Mouse (Mus musculus) layer of hippocampus, adult 9-10 months (tissue): Measurements from ENCODE around the gene Dnajc11.

Experiments
- DNase-seq: peaks from one replicate; pipeline ENCODE4 v3.0.0; 2022; ENCODE audit warnings: low spot score

The Dnajc11 gene

GRCm38 (mm10) chr4:151933505-151934214 lies at the start of gene Dnajc11:
Gene Dnajc11 (plus strand): TSS chr4:151933691.
- peak; percentile 80 for DNase-seq

DNA sequence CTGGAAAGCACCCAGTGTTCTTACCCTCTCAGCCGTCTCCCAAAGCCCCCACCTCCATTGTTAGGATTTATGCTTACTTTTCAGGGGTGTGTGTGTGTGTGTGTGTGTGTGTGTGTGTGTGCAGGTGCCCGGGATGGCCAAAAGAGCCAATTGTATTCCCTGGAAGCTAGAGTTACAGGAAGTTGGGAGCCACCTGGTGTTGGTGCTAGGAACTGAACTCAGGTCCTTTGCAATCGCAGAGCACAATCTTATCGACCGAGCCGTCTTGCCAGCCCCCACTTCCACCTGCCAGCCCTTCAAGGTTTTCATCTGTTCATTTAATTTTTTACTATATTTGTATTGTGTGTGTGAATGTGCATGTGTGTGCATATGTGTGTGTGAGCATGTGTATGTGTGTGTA lies 40.2 kb upstream of the Dnajc11 start:
- no peak for DNase-seq

DNA sequence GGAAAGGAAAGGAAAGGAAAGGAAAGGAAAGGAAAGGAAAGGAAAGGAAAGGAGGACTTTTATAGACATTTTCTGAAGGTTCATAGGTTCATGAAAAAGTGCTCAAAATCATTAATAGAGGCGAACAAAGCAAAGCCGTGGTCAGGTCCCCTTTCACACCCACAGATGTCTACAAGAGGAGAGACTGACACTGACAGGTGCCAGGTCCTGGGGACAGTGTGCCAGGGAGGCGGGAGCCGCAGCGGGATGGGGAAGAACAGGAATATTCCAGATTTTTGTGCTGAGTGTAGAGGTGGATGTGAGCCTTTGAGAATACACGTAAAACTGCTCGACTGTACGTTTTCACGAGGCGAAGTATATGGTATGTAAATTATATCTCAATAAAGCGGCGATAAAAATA lies 38.6 kb upstream of the Dnajc11 start:
- no peak for DNase-seq

DNA sequence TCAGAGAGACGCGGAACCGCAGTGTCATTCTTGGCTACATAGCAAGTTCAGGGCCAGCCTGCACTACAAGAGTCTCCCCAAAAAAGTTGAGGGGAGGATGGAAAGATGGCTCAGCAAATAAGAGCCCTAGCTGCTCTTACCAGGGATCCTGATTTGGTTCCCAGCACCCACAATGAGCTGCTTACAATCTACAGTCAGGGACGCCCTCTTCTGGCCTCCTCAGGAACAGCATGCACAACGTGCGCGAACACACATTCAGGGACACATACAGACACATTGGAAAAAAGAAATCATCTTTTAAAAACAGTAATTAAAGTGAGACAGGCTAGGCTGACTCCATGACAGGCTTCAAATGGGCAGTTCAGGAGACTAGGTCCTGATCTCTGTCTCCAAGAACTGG lies 37.9 kb upstream of the Dnajc11 start:
- no peak for DNase-seq

- DNase-seq = no peak
Observed at GRCm38 (mm10) chr4:151897069-151897617, 36.3 kb upstream of the Dnajc11 start.

GRCm38 (mm10) chr4:151898600-151899245 lies 34.8 kb upstream of the Dnajc11 start:
- DNase-seq = no peak

- DNase-seq = no peak
Observed at GRCm38 (mm10) chr4:151899707-151900384, 33.6 kb upstream of the Dnajc11 start.

GRCm38 (mm10) chr4:151900735-151901134 lies 32.8 kb upstream of the Dnajc11 start:
- no peak for DNase-seq

DNA sequence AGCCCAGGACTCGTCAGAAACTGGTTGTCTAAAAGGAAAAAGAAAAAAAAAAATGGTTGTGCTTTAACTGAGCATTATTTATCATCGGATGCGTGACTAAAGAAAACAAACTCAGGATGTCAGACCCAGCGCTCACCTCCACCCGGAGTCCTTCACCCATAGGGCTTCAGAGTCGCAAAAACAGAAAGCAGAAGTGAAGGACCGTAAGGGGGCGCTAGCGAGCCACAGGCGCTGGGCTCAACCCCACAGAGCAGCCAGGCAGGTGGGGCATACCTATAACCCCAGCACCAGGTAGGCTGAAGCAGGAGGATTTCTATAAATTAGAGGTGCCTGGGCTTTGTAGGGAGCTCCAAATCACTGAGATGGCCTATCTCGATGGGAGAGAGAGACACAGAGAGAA lies 32.1 kb upstream of the Dnajc11 start:
- no peak for DNase-seq

GRCm38 (mm10) chr4:151902046-151902688 lies 31.3 kb upstream of the Dnajc11 start:
- no peak for DNase-seq

DNA sequence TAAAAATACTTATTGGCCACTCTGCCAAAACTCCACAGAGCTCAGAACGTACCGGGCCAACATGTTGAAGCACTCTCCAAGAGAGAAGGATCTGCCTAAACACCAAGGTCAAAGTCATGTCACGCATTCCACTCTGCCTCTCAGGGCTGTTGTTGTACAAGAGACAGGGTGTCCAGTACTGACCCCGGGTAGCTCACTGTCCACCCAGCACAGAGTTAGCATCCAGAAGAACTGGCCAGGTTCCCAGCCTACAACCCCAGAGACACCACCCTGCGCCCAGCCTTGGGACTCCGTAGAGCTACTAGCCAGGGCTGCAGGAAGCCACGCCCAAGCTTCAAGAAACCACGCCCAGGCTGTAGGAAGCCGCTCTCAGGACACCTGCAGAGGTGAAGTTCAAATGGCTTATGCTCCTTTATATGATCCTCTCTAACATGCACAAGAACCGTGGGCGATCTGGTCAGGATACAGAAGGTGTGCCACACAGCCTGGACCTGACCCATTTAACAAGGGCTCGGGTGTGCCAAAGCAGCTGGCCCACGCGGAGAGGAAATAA lies 30.7 kb upstream of the Dnajc11 start:
- DNase-seq = no peak

- DNase-seq = no peak
Observed at GRCm38 (mm10) chr4:151904098-151904497, 29.4 kb upstream of the Dnajc11 start.

DNA sequence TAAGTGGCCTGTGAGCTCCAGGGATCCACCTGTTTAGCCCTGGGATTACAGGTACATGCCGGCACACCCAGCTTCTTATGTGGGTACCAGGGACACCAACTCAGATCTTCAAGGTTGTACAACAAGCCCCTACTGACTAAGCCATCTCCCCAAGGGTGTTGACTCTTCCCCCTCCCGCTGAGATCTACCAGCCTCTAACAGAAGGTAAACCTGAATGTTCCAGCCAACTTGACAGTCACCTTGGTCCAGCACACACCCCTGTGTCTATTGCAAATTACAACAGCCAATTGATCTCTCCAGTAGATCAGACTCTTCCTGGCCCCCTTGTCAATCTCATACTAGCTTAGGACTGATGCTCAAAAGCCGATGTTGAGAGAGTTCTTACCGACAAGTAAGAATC lies 27.9 kb upstream of the Dnajc11 start:
- DNase-seq = no peak

DNA sequence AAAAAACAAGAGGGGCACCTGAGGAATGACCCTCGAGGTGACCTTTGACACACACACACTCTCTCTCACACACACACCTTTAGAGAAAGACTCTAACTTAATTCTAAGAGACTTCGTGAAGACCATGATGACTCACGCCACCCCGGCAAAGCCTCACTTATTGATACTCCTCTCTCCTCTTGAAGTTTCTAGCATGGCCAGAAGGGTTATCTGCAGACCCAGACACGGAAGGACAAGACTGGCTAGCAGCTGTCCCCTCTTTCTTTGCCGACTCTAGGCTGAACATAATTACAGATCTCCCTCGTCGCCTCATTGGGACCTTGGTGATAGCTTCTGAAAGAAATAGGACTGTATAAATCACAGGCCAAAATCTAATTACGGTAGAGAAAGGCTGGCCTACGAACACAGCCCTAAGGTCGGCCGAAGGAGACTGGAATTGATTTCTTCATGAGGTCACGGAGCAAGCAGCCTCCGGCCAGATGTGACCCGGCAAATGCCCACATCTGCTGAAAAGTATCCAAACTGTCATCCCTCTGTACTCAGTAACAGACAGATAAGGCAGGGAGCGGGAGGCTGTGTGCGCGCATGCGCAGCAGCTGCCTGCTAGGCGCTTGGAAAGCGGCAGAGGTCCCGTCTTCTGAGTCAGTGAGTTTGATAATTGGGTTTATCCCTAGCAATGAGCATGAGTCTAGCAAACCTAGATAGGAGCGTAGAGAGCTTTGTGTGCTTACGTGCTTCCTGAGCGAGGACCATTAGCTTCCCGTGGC lies 25.7 kb upstream of the Dnajc11 start:
- no peak for DNase-seq

DNA sequence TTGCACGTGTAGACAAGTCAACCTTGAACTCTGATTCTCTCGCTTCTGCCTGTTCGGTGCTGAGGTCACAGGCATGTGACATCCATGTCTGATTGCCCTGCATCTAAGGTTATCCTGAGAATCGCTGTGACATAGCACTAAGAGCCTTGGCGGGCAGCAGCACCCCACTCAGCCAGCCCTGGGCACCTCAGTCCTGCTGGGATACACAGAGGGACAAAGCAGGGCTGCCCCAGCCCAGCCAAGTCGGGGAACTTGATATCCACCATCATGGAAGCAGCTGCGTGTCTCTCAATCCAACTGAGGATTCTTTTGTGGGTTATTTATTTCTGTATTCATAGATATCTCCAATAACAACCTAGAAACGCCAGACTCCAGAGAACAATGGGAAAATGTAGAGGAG lies 24.7 kb upstream of the Dnajc11 start:
- DNase-seq = no peak

DNA sequence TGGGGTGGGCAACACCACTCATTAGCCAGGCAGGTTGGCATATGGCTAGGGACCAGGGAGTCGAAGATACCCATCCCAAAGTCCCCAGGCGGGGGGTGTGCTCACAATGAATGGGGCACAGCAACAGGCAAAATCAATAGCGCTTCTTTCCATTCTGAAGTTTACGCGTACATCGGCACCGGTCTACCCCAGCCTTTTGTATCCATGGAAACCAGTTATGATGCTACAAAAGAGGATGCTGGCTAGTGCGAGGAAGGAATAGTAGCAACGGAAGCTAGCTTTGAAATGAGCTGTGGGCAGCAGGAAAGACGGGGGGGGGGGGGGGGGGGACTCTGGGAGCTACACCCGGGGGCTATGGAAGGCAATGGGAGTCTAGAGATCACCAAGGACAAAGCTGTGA lies 17.2 kb upstream of the Dnajc11 start:
- DNase-seq = no peak

GRCm38 (mm10) chr4:151919135-151919840 lies 14.2 kb upstream of the Dnajc11 start:
- no peak for DNase-seq

GRCm38 (mm10) chr4:151919900-151920643 lies 13.4 kb upstream of the Dnajc11 start:
- DNase-seq = no peak

- DNase-seq = no peak
Observed at GRCm38 (mm10) chr4:151922124-151922523, 11.4 kb upstream of the Dnajc11 start.
